Mouse (Mus musculus): ENCODE data around the gene Fkbp7.

Gene Fkbp7

DNA sequence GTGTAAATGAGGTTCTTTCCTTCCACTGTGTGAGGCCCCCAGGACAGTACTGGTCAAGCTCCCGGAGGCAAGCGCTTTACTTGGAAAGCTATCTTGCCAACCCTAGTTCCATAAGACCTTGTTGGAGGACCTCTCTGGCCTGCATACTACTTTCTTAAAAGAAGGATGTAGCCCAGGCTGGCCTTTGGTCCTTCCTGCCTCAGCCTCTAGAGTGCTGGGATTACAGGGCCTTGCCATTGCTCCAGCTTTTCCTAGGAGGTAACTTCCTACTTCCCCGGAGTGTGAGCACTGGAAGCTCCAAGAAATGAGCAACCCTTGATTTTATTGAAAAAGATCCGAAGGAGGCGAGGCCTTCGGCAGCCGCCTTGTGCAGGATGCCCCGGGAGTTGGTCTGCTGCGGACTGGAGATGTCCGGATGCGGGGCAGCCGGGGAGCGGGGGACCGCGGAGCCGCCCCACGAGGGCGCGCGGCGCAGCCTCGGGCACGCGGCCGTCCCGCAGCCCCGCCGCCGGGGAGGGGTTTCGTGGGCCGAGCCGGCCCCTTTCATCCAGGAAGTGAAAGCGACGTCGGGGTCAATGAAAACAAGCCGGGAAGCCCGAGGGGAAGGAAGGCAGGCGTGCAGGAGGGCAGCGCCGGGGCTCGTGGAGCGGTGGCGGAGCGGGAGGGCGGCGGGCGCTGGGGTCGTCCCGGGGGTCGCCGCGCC is 2.0 kb upstream of the Fkbp7 start, which contains the start of gene Plekha3:
Plekha3 (plus strand) TSS at position 557 of the 703 bp plus-strand sequence.
- CTCF ChIA-PET, result interaction anchor here in 2 of 4 experiments (0.6 to 1.0 kb wide), 3 partner anchors 14 to 313 kb away, joined by 3 read pairs; no protein-coding TSS in a partner anchor
- POLR2A ChIA-PET, result interaction anchor here in 3 of 4 experiments (0.5 to 2.5 kb wide), 18 partner anchors 8 to 1737 kb away, joined by 3 to 20 read pairs (median 4); partner anchors contain the start of genes Pjvk (in 3 of the 3), Prkra (in 3 of the 3) and Rbm45 (in 1 of the 3)

GRCm38 (mm10) chr2:76673472-76674081 is 661 bp upstream of the Fkbp7 start:
- ChIA-PET POLR2A (interaction anchor here in 3 of 4 experiments (0.5 to 2.5 kb wide), 20 partner anchors 9 to 799 kb away, joined by 3 to 20 read pairs (median 5); partner anchors contain the start of genes Pjvk (in 3 of the 3) and Prkra (in 3 of the 3)), CTCF (interaction anchor here (0.6 to 1.0 kb wide), 10 partner anchors 9 to 873 kb away, joined by 3 to 15 read pairs (median 4); partner anchors contain the start of genes Rbm45 (in 1 of the 4) and Sestd1 (in 1 of the 4))

- CTCF ChIA-PET, result interaction anchor here in 1 of 4 experiments (1.1 kb wide), 1 partner anchor 16 kb away, joined by 4 read pairs; no protein-coding TSS in a partner anchor
Observed at GRCm38 (mm10) chr2:76672134-76672745, 676 bp downstream of the Fkbp7 start.

GRCm38 (mm10) chr2:76671641-76672040 is 1.3 kb downstream of the Fkbp7 start:
- ChIA-PET CTCF (interaction anchor here in 1 of 4 experiments (1.1 kb wide), 1 partner anchor 16 kb away, joined by 4 read pairs; no protein-coding TSS in a partner anchor), POLR2A (interaction anchor here in 2 of 4 experiments (1.0 to 1.4 kb wide), 4 partner anchors 10 to 24 kb away, joined by 4 to 6 read pairs (median 4); partner anchors contain the start of genes Pjvk (in 1 of the 2) and Prkra (in 1 of the 2))

More at GRCm38 (mm10) chr2:76672134-76672745, 676 bp downstream of the Fkbp7 start:
- POLR2A ChIA-PET, result interaction anchor here in 2 of 4 experiments (1.0 to 1.4 kb wide), 4 partner anchors 11 to 24 kb away, joined by 4 to 6 read pairs (median 4); partner anchors contain the start of genes Pjvk (in 1 of the 2) and Prkra (in 1 of the 2)

DNA sequence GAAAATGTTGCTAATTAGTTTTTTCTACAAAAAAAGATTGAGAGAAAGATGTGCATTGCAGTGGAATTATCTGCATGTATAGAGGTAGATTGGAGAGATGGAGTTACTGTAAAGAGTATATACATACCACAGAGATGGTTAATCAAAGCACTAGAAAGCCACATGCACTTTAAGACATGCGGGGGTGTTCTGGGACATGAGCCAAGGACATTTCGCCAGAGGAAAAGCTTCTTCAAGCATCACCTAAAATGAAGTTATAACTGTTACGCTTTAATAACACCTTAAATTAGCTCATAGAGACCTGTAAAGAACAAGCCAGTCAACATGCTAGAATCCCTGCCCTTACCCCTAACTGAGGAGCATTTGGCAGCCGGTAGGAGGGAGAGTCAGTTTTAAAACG is 5.7 kb downstream of the Fkbp7 start:
- CTCF ChIA-PET, result interaction anchor here in 1 of 4 experiments (0.7 kb wide), 1 partner anchor 11 kb away, joined by 6 read pairs; no protein-coding TSS in a partner anchor
- POLR2A ChIA-PET, result no interaction called here

- POLR2A ChIA-PET, result interaction anchor here in 2 of 4 experiments (0.9 to 1.7 kb wide), 3 partner anchors 8 to 11 kb away, joined by 3 to 9 read pairs (median 7); no protein-coding TSS in a partner anchor
- CTCF ChIA-PET, result interaction anchor here in 2 of 4 experiments (0.6 to 1.3 kb wide), 3 partner anchors 8 to 702 kb away, joined by 3 to 4 read pairs (median 3); no protein-coding TSS in a partner anchor
Observed at GRCm38 (mm10) chr2:76665531-76665930, 7.4 kb downstream of the Fkbp7 start.

- POLR2A ChIA-PET, result interaction anchor here in 2 of 4 experiments (0.6 to 1.4 kb wide), 7 partner anchors 9 to 574 kb away, joined by 3 to 4 read pairs (median 3); partner anchors contain the start of genes Prkra (in 2 of the 2), Pjvk (in 1 of the 2) and Plekha3 (in 1 of the 2)
Observed at GRCm38 (mm10) chr2:76659419-76659818, 13.5 kb downstream of the Fkbp7 start.

DNA sequence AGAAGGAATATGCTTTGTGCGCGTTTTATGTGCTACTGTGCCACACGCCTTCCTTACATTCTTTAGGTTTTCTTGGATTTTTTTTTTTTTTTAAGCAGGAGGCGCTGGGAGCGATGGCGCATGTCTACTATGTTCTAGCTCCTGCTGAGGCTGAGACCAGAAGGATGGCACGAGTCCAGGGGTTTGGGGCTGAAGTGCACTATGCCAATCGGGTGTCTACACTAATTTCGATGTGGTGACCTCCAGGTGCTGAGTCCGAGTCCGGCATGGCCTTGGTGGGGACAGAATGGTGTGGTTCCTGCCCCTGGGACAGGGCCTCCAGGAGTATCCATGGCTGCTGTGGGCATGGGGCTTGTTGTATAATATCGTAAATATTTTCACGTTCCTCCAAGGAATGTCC is 14.4 kb downstream of the Fkbp7 start:
- POLR2A ChIA-PET, result interaction anchor here in 2 of 4 experiments (1.2 to 1.8 kb wide), 2 partner anchors 10 to 11 kb away, joined by 3 to 7 read pairs; partner anchors contain the start of genes Prkra (in 2 of the 2) and Pjvk (in 1 of the 2)
- CTCF ChIA-PET, result interaction anchor here in 1 of 4 experiments (0.9 to 3.4 kb wide), 2 partner anchors 9 to 11 kb away, joined by 3 to 11 read pairs; partner anchors contain the start of genes Pjvk and Prkra

More at GRCm38 (mm10) chr2:76659419-76659818, 13.5 kb downstream of the Fkbp7 start:
- CTCF ChIA-PET, result interaction anchor here in 2 of 4 experiments (0.6 to 3.4 kb wide), 2 partner anchors 12 to 184 kb away, joined by 4 to 11 read pairs; partner anchors contain the start of genes Pjvk (in 1 of the 2) and Prkra (in 1 of the 2)

DNA sequence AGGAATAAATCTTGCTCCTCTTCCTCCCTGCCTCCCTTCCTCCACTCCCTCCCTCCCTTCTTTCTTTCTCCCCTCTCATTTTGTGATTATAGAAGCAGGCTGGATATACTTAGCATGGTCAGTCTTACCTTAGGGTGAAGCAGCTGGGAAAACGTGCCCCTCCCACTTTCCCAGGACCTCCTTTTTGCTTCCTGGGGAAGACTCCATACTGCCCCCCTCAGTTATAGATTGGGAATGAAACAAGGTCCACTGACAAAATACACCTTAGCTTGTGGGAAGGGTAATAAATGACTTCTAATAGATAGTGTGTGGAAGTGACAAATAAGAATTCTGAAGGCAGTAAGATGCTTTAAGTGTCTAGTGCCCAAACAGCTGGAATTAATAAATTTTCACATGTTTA is 16.9 kb downstream of the Fkbp7 start:
- POLR2A ChIA-PET, result interaction anchor here in 3 of 4 experiments (1.1 to 1.6 kb wide), 5 partner anchors 8 to 18 kb away, joined by 3 to 6 read pairs (median 4); partner anchors contain the start of genes Fkbp7 (in 1 of the 3) and Prkra (in 1 of the 3)
- CTCF ChIA-PET, result interaction anchor here (0.6 to 1.6 kb wide), 16 partner anchors 8 to 1500 kb away, joined by 3 to 6 read pairs (median 4); partner anchors contain the start of genes Prkra (in 3 of the 4), Pjvk (in 1 of the 4) and Rbm45 (in 1 of the 4)

GRCm38 (mm10) chr2:76655444-76655843 is 17.5 kb downstream of the Fkbp7 start:
- ChIA-PET CTCF (interaction anchor here (0.6 to 1.6 kb wide), 13 partner anchors 8 to 405 kb away, joined by 3 to 6 read pairs (median 4); partner anchors contain the start of genes Prkra (in 2 of the 4) and Rbm45 (in 1 of the 4)), POLR2A (interaction anchor here in 3 of 4 experiments (1.1 to 1.6 kb wide), 4 partner anchors 14 to 19 kb away, joined by 3 to 6 read pairs (median 4); partner anchors contain the start of gene Fkbp7 (in 1 of the 3))

GRCm38 (mm10) chr2:76654646-76655045 is 18.3 kb downstream of the Fkbp7 start:
- POLR2A ChIA-PET, result interaction anchor here in 1 of 4 experiments (0.6 kb wide), 1 partner anchor 186 kb away, joined by 3 read pairs; no protein-coding TSS in a partner anchor
- CTCF ChIA-PET, result no interaction called here

DNA sequence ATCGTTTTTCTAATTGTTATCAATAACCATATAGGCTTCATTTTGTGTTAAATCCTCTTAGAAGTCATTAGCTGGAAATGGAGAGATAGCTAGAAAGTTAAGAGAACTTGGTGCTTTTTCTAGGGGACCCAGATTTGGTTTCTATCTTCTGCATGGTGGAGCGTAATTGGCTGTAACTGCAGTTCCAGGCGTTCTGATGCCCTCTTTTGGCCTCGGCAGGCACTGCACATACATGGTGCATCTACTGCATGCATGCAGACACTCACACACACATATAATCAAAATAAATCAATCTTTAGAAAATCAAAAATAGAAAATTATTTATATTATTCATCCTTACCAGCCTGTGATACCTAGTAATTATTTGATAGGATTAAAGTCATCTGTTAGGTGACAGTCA is 19.8 kb downstream of the Fkbp7 start:
- ChIA-PET CTCF (interaction anchor here in 1 of 4 experiments (0.6 kb wide), 1 partner anchor 553 kb away, joined by 4 read pairs; no protein-coding TSS in a partner anchor), POLR2A (no interaction called here)

DNA sequence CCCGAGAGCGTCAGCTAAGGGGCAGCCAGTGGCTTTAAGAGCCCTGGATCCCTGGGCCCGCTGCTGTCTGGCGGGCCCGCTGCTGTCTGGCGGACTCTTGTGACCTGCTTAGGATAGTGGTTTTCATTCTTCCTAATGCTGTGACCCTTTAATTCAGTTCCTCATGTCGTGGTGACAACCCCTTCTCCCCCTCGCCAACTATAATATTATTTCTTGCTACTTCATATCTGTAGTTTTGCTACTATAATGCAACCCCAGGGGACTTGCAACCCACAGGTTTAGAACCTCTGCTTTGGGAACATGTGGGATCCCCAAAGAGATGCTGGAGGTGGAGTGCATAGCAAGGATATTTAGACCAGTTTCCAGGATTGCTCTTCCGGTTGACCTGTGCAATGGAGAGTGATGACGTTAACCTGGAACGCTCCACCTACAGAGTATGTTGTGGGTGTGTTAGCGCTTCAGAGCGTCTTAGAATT is 24.2 kb downstream of the Fkbp7 start:
- CTCF ChIA-PET, result interaction anchor here (0.5 to 2.3 kb wide), 10 partner anchors 8 to 695 kb away, joined by 3 to 11 read pairs (median 5); partner anchors contain the start of gene Rbm45 (in 1 of the 4)
- POLR2A ChIA-PET, result interaction anchor here in 3 of 4 experiments (0.6 to 2.3 kb wide), 28 partner anchors 9 to 991 kb away, joined by 3 to 20 read pairs (median 4); partner anchors contain the start of genes Rbm45 (in 2 of the 3), Cyct (in 1 of the 3), Fkbp7 (in 1 of the 3) and Nfe2l2 (in 1 of the 3)

GRCm38 (mm10) chr2:76647883-76648570 is 24.9 kb downstream of the Fkbp7 start, which contains the start of the genes Prkra and Pjvk:
Prkra (minus strand) TSS chr2:76648015.
Pjvk (plus strand) TSS chr2:76648476.
- POLR2A ChIA-PET, result interaction anchor here in 3 of 4 experiments (0.5 to 2.4 kb wide), 51 partner anchors 9 to 990 kb away, joined by 3 to 20 read pairs (median 4); partner anchors contain the start of genes Rbm45 (in 3 of the 3), Plekha3 (in 2 of the 3), Agps (in 1 of the 3) and Cyct (in 1 of the 3)
- CTCF ChIA-PET, result interaction anchor here (0.5 to 2.3 kb wide), 18 partner anchors 8 to 696 kb away, joined by 3 to 11 read pairs (median 4); partner anchors contain the start of gene Rbm45 (in 2 of the 4)

- POLR2A ChIA-PET, result interaction anchor here in 3 of 4 experiments (0.5 to 2.4 kb wide), 47 partner anchors 8 to 943 kb away, joined by 3 to 20 read pairs (median 4); partner anchors contain the start of genes Rbm45 (in 3 of the 3), Plekha3 (in 2 of the 3), Agps (in 1 of the 3) and Cyct (in 1 of the 3)
- CTCF ChIA-PET, result interaction anchor here (0.5 to 2.3 kb wide), 15 partner anchors 8 to 533 kb away, joined by 3 to 11 read pairs (median 4); partner anchors contain the start of gene Rbm45 (in 2 of the 4)
Observed at GRCm38 (mm10) chr2:76647441-76647869, 25.5 kb downstream of the Fkbp7 start.
